Mouse (Mus musculus): ENCODE results near the gene Marco. TPM values are rescaled to one million over a fixed set of nuclear protein-coding genes. Genes with fewer than 3 reads are reported as not detected.

The Marco gene
- polyA plus RNA-seq, 2 experiments from 2014 or later, result not detected

- no peak for ATAC-seq
These were observed 69.2 kb downstream of the Marco start for GRCm38 (mm10) chr1:120435591-120435990.

GRCm38 (mm10) chr1:120430171-120430570, 74.7 kb downstream of the Marco start:
- ATAC-seq, result no peak

GRCm38 (mm10) chr1:120425587-120425986, 79.2 kb downstream of the Marco start:
- ATAC-seq, result no peak

Other genes starting within 250 kb of the Marco start
- not detected for gene Steap3, start 232.3 kb downstream of the Marco start, polyA plus RNA-seq (2017; shearing (Covaris generic))
- not detected for gene C1ql2, start 164.4 kb downstream of the Marco start, polyA plus RNA-seq (2017; shearing (Covaris generic))
- gene En1, start 97.4 kb upstream of the Marco start, polyA plus RNA-seq (2017; shearing (Covaris generic)), result not detected